Mouse (Mus musculus): ENCODE results near the gene Tm2d1.
A peak's percentile ranks its signal among the peaks of the same experiment; 100 is the strongest.
"Not testable (repeated sequence)": the region's sequence is repeated elsewhere in the genome, so short reads cannot be mapped to it uniquely, and the experiment has no call there.

Tm2d1 gene

DNA sequence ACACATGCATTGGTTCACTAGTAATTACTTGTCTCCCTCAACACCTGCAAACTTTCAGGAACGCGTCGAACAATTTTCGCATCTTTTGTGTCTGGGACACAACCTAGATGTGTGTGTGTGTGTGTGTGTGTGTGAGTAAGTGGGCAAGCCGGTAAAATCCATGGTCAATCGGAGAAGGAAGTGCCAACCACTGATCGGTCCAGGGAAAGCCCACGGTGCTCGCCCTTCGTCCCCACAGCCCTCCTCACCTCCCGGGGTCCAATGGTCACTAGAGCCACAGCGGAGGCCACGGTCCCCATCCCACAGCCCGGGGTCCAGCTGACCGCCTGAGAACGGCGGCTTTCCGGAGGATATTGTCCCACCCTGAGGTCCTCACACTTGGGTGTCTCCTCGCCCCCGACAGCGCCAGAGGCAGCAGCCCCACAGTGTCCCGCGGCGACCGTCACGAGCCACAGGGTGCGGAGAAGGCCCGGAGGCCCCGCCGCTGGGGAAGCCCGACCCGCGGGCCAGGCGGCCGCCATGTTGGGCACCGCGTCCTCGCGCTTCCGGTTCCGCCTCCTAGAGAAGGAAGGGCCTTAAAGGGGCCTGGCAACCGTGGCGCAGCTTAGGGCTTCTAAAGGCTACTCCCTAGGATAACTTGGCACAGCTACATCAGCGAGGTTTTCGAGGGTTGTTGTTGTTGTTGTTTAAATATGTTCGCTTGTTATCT, at the start of gene Tm2d1:
Tm2d1 (minus strand) TSS at position 591 of the 709 bp plus-strand sequence.
- DNase-seq, result peak; percentile 87

DNA sequence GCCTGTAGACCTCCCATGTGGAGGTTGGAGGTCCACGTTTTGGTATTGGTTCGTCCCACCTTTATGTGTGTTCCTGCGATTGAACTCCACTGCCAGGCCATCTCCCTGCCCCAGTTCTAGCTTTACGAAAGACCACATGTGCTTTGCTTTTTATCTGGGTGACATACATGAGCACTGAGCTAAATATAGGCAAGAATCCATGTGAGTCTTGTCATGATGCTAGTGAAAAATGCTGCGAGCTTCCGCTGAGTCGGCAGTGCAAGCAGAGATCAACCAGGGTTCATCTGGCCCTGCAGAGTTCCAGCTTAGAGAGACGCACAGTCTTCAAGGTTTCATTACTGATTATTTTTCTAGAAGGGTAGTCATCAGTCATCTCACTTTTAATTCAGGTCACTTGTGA, 45.3 kb upstream of the Tm2d1 start:
- DNase-seq, result no peak

DNA sequence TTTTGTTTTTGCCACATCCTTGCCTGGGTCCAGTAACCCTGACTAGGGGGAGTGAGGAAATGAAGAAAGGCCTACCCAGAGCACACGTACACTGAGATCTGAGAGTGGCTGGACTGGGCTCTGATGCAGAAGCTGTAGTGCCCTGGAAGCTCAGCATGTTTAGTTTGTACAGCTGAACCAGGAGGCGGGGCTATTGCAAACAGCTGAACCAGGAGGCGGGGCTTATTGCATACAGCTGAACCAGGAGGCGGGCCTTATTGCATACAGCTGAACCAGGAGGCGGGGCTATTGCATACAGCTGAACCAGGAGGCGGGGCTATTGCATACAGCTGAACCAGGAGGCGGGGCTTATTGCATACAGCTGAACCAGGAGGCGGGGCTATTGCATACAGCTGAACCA, 32.0 kb upstream of the Tm2d1 start:
- DNase-seq, result not testable (repeated sequence)

DNA sequence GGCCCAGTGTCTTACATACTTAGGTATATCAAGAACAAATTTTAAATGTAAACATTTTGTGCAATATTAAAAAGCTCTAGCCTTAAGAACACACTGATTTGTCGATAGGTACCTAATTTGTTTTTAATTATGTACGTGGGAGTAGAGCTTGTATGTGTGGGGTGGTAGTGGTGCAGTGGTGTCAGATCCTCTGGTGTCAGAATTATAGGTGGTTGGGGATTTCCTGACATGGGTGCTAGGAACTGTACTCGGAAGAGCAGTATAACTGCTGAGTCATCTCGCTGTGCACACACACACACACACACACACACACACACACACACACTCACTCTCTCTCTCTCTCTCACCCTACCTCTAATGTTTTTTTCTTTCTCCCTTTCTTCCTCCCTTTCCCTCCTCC, 25.3 kb upstream of the Tm2d1 start:
- DNase-seq, result no peak

DNA sequence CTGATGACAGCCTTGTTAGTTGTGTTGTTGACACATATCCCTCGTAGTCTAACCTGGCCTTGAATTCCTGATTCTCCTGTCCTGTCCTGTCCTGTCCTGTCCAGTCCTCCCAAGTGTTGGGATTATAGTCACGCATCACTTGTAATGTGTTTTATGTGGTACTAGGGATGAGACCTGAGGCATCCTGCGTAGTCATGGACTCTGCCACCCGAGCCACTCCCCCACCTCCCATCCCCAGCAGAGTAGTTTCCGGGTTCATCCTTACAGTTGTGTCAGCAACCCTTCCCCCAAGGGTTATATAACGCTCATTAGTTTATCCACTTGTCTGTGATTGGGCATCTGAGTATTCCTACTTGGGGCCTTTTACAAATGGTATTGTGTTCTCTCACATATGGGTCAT, 21.3 kb upstream of the Tm2d1 start:
- no peak for DNase-seq

DNA sequence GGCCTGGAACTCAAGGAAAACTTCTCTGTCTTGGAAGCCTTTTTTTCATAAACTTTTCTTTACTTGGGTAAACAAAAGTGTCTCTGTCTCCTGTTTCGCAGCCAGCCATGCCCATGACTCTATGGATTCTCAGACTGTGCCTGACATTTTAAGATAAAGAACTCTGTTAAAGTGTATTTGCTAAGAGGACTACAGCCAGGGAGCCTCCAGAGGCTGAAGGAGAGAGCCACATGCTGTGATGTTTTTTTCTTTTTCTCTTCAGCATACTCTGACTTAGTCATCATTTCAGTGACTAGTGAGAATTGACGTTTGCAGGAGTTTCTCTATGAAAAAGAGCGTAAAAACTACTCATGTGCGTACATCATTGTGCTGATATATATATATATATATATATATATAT, 20.4 kb upstream of the Tm2d1 start:
- no peak for DNase-seq

DNA sequence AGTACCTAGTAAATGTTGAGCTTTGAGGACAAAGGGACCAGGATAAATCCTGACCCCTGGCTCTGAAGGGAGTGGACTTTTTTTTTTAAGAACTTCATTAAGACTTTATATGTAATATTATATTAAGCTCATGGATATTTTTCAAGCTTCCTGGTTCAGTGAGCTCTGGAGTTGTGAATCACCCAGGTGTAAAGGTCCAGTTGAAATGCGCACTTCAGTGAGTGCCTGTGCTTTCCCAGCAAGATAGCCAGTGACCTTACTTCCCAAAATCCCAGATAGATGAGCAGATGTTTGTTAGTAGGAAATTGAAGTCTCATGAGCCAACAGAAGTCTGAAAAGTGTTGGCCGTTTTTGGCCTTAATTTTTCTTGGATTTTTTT, 18.5 kb upstream of the Tm2d1 start:
- no peak for DNase-seq

DNA sequence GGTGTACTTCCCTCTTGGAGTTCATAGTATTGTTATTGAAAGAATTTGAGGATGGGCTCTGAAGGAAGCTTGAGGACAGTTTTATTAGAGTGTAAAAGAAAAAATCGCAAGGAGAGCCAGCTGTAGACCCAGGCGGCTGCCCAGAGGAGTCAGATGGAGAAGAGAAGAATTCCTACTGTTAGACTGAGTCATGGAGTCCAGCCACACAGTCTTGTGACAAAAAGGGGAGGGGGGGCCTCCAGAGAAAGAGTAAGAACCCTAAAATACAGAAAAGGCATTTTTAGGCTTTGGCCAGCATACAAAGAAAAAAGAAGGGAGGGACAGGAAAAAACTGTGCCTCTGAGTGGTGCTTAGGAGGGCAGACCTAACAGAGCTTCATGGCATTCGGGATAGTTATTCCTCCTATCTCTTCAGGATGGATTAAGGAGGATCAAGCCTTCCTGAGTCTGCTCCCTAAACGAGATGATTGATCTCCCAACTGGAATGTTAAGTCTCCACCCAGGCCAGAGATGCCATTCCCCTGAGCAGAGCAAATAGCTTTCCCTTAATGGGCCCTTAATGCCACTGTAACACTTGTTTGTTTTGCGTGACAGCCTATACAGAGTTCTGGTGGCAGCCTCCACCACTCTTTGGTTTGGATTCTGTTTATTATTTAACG, 17.9 kb upstream of the Tm2d1 start:
- DNase-seq, result no peak

DNA sequence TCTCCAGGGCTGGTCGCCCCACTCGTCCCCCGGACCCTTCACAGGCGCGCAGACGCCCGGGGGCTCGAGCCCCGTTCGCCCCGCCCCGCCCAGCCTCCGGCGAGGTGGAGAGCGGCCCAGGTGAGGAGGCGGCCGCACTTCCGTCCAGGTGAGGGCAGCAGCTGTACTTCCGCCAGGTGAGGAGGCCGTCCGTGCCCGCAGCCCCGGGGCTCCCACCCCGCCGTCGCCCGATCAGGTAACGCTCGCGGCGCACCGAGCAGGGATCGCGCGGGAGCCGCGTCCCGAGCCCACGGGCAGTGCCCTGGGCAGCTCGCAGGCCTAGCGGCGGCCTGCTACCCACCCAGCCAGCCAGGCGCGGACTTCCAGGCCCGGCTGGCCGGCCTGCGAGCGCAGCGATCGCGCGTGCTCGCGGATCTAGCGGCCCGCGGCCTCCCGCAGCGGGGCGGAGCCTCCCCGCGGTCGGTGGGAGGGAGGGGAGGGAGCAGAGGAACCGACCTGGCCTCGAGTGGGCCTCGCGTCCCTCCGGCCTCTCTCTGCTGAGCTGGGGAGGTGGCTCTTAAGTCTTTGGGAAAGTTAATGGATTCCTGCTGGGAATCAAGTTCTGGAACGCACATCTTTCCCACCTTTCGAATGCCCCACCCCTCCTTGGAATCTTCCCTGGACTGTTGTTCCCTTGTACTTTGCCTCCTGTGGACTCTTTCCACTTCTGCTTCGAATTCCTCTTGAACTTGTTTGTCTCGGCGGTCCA, 12.8 kb upstream of the Tm2d1 start, which contains the start of gene Patj:
Patj (plus strand) TSS at position 96 of the 748 bp plus-strand sequence.
- peak; percentile 64 for DNase-seq

DNA sequence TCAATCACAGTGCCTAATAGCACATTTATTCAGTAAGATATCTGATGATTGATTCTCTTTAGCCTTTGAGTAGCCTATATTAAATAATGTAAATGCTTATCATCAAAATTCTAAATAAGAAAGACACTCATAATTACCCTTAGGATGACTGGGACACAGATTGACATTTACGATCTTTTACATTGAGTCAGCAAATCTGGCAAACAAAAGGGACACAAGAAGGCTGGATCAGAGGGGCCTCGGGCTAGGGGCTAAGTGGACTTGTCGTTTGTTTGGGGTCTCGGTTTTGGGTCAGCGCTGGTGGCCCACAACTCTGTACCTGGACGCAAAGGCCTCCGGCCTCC, 12.2 kb upstream of the Tm2d1 start:
- DNase-seq, result no peak

DNA sequence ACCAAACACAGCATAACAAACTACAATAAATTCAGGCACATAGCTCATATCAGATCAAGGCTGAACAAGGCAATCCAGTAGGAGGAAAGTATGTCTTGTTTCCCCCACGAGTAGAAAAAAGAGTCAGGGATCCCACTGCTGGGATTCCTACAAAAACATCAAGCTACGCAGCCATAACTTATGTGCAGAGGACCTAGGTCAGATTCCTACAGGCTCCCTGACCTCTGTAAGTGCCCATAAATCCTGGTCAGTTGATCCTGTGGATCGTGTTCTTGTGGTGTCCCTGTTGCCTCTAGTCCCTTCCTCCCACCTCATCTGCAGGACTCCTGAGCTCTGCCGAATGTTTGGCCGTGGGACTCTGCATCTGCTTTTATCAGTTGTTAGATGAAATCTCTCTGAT, 1.9 kb upstream of the Tm2d1 start:
- DNase-seq, result no peak

DNA sequence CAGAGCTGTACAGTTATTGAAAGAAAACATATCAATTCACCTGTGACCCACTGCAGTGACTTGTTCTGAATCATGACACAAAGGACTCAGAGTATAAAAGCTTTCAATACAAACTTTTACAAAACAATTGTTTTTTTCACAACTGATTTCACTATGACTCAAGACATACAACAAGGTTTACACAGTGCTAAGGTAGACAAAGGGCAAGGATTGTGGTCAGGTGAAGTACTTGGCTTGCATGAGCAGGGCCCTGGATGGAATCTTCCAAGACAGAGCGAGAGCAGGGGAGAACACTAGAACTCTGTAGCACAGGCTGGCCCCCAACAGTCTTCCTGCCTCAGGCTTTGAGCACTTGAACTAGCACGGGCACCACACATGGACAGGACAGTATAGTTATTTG, 6.2 kb downstream of the Tm2d1 start:
- no peak for DNase-seq

DNA sequence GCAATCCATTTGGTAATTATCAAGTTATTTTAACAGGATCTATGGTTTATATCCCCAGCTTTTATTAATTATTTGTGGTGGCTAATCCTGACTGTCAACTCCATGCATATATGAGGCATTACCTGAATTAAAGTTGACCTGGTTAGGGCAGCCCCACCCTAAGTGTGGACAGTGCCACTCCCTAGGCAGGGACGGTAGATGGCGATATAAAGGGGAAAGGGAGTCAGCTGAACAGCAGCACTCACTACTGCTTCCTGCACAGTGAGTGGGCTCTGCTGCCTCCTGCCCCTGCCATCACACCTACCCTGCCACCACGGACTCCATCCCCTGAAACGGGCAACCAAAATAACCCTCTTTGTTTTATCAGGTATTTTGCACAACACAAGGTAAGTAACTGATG, 7.7 kb downstream of the Tm2d1 start:
- DNase-seq, result peak; percentile 47

DNA sequence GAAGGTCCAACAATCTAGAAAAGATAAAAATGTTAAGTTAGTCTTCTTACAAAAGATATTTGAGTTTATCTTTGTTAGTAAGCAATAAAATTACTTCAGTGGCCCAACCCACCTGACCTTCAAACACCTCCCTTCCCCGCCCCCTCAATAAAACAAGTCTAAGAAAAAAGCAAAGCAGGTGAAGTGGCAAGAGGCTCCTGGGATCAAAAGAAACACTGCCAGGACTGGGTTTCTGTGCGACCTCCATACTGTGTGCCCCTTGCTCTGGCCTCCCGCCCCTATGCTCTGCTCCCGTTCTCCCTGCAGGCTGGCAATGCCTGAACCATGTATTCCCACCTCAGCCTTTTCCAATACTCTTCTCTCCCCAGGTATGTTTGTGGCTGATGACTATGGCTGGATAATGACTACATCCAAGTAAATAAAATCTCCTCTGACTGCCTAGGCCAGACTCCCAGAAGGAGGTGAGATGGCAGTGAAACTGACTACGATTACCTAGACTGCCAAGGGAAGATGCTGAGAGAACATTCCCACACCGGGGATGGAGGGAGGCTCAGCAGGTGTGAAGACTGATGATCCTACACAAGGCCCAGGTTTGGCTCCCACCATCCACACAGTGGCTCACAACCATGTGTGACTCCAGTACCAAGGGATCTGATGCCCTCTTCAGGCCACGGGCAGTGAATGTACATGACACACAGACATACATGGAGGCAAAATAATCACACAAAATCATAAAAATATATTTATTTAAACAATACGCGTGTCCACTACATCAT, 24.9 kb downstream of the Tm2d1 start:
- DNase-seq, result no peak

DNA sequence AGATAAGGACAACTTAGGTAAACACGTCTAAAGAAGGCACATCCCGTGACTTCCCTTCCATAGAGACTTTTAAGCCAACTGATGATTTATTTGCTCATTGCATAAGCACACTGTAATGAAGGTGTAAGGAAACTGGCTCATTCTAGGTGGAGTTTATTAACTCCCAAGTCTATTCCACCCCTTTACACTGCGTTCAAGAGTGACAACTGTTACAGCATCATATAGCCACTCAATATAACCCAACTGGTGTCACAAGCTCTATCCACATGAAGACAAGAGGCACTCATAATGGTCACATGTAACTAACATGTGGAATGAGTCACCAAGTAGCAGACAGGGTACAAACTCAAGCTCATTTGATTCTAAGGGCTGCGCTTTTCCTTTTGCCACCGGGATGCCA, 34.5 kb downstream of the Tm2d1 start:
- DNase-seq, result no peak

DNA sequence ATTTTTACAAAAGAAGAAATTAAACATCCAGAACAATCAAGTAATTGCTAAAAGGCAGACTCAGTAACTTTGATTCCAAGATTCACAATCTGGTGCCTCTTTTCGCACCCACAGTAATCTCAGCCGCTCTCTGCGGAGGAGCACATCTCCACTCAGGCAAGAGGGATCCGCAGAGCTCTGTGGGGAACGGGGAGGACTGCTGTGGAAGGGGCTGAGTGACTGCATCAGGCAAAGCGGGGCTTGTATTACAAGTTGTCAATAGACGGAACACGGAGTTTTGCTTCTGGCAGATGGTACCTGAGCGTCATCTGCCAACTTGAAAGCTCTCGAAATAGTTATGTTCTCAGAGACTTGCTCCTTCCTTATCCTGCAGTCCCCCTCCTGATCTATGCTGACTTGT, 37.3 kb downstream of the Tm2d1 start:
- DNase-seq, result no peak

DNA sequence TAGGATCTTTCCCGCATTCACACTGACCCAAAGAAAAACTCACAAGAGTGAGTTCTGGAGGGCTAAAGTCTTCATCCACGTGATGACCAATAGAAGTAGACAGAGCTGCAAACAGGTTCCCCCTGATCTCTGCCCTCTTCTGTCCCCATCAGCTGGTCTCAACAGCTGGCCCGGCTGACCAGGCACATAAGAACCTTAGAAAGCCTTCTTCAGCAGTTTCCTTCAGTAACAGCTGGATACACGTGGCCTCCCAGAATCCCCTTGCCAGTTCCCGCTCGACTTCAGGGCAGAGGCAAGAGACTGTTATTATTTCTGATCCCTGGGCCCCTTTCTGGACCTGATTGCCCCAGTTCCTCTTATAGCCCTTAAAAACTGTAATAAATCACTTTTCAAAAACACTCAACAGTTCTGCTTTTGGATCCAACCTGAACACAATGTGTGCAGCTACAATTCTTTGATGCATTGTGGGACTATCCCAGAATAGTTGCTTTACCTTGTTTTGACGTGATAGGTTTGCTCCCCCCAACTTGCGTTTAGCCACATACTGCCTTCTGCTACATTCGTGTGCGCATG, 43.0 kb downstream of the Tm2d1 start:
- DNase-seq, result no peak

DNA sequence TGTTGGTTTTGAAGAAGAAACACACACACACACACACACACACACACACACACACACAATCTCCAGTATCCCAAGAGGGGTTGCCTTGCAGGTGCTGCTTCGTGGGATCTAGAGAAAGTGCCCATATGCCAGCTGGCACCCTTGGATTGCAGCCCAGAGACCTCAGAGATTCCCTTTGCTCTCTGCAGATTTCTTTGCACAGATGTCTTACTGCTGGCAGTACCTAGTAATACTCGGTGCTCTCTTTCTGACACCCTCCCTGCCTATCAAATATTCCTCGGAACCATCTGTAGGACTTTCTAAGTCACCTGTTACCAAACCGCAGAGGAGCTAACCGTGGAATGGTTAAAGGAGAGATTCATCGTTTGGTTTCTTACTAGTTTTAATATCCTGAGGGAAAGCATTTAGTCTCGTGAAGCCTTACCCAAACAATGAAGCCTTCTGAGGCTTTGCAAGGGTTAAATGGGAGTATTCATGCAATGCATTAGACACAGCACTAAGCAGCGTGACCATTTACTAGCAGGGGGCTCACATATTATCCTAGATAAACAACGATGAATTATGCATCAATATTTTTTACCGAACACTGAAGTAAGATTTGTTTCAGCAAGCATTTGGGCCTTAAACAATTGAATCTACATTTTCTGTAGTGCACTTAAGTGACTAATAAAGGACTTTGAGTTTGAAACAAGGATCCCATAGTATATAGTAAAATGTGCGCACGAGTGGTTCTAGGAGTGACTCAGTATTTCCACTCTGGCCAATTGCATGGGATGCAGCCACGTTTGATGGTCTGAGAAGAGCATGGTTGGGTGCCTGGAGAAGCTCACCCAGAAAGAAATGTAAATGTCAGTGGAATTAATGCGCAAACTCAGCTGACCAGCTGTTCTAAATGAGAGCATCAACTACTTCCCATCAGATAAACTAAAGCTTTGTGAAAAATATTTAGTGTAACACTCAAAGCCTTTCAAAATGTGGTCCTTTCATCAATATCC, 44.2 kb downstream of the Tm2d1 start:
- DNase-seq, result no peak

DNA sequence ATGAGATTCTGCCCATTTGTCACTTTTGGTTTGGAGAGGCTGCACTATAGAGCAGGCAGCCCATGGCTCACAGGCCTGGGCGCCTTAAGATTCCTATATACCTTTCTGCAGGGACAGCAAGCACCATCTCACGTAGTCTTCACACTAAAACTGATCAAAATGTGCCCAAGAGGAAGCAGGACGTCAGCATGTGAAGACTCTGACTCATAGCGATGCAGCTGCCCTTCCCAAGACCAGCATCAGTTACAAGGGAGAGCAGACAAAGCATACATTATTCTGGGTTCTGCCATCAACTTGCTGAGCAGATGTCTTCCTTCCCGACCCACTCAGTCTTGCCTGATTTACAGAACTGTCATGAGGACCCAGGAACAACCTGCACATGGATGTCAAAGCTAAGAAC, 45.9 kb downstream of the Tm2d1 start:
- DNase-seq, result no peak

DNA sequence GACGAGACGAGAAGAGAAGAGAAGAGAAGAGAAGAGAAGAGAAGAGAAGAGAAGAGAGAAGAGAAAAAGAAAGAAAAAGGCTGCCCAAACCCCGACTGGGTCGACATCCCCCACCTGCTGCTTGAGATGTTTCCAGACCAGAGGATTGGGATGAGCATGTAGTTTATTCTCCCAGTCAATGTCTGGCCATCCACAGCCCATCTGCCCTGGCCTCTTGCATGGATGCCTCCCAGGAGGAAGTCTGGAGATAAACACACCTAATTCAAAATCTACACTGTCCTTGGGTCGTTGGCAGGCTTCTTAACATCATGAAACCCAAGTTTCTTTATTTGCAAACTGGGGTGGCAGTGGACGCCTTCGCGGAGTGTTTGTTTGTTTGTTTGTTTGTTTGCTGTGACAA, 47.4 kb downstream of the Tm2d1 start:
- DNase-seq, result no peak

DNA sequence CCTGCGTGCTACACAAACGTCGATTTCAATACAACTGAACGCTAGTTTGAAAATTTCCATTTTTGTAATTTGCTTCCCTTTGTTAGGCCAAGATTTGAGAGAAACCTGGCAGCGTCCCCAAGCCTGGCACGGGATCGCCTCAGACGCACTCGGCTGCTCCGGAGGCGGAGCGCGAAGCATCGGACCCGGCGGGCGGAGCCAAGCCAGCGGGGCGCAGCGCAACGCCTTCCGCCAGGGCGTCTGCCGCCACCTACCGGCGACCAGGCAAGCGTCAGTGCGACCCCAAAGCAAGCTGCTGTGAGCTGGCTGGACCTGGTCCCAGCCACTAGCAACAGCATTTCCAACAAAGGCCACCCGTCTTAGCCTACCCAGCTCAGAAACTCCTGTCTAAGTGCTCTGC, 60.9 kb downstream of the Tm2d1 start:
- peak; percentile 94 for DNase-seq
